Mouse (Mus musculus) CH12.LX (cell line): Measurements from ENCODE around the gene Serbp1. TPM values are rescaled to one million over a fixed set of nuclear protein-coding genes. Genes with fewer than 3 reads are reported as not detected.

Experiments
- DNase-seq: peaks from one replicate; pipeline ENCODE4 v3.0.0-alpha.2; 2013; ENCODE audit errors: extremely low read depth
- H3K27ac ChIP-seq: 2 replicates; pipeline ENCODE4 v1.5.1; 2012; ENCODE audit warnings: low read depth, mild to moderate bottlenecking, control low read depth, moderate library complexity; ENCODE audit not compliant: insufficient read depth
- H3K27me3 ChIP-seq: replicated peaks from 2 replicates; pipeline ENCODE3; 2012; ENCODE audit warnings: inconsistent platforms
- H3K36me3 ChIP-seq, 2 experiments: replicated peaks in 1 of 2; 2 replicates each; pipeline versions ENCODE3 to v1.6.1; 2012; ENCODE audit warnings: inconsistent platforms in 1 of 2, low read length in 1 of 2, mild to moderate bottlenecking in 1 of 2, mixed read lengths in 1 of 2, moderate library complexity in 1 of 2; ENCODE audit not compliant: control insufficient read depth in 1 of 2, insufficient read depth in 1 of 2
- H3K4me1 ChIP-seq, 2 experiments: 2 replicates each; pipeline ENCODE4 v1.6.1; 2012; ENCODE audit warnings: inconsistent platforms in 1 of 2, moderate library complexity in 1 of 2; ENCODE audit not compliant: insufficient read depth in 2 of 2, control insufficient read depth in 1 of 2
- H3K4me2 ChIP-seq: 2 replicates; pipeline ENCODE4 v1.6.1; 2012; ENCODE audit warnings: low read depth, mild to moderate bottlenecking, control low read depth; ENCODE audit not compliant: poor library complexity, insufficient read depth, severe bottlenecking
- H3K4me3 ChIP-seq, 3 experiments: fragments of 150-350 bp in 1 of 3; sonication (generic) in 1 of 3; replicated peaks in 1 of 3; 2 replicates each; pipeline versions ENCODE3 to v1.5.1; 2011 to 2012; ENCODE audit warnings: low read depth in 2 of 3, low read length in 2 of 3, mild to moderate bottlenecking in 2 of 3, moderate library complexity in 2 of 3, control low read depth in 1 of 3, improper control_type of control experiment in 1 of 3, inconsistent platforms in 1 of 3, mixed read lengths in 1 of 3; ENCODE audit not compliant: poor library complexity in 1 of 3
- H3K79me2 ChIP-seq: replicated peaks from 2 replicates; pipeline ENCODE4 v1.6.1; 2012; ENCODE audit warnings: mild to moderate bottlenecking, moderate library complexity; ENCODE audit not compliant: control insufficient read depth, poor library complexity, insufficient read depth, severe bottlenecking; ENCODE audit errors: extremely low read depth
- H3K9ac ChIP-seq: 2 replicates; pipeline ENCODE4 v1.6.1; 2012; ENCODE audit warnings: low read depth, mild to moderate bottlenecking, control low read depth, moderate library complexity; ENCODE audit not compliant: insufficient read depth
- H3K9me3 ChIP-seq: replicated peaks from 2 replicates; pipeline ENCODE3; 2012; ENCODE audit warnings: low read length, inconsistent platforms, mixed read lengths
- CTCF ChIP-seq, 2 experiments: IDR thresholded peaks in 1 of 2; conservative IDR thresholded peaks in 1 of 2; 2 replicates each; pipeline ENCODE4 v1.5.1; 2011 to 2012; ENCODE audit warnings: low read depth in 2 of 2, low read length in 2 of 2, improper control_type of control experiment in 1 of 2, inconsistent platforms in 1 of 2, mild to moderate bottlenecking in 1 of 2, moderate library complexity in 1 of 2
- ELF1 ChIP-seq: IDR thresholded peaks from 2 replicates; pipeline ENCODE4 v1.6.1; 2014; ENCODE audit warnings: low read depth, mild to moderate bottlenecking, inconsistent platforms, low read length, improper control_type of control experiment
- EP300 ChIP-seq: IDR thresholded peaks from 2 replicates; pipeline ENCODE4 v1.6.1; 2011; ENCODE audit warnings: low read length, improper control_type of control experiment
- GABPA ChIP-seq: IDR thresholded peaks from 2 replicates; pipeline ENCODE4 v1.6.1; 2012; ENCODE audit warnings: low read depth, low read length, improper control_type of control experiment, inconsistent platforms; ENCODE audit not compliant: insufficient replicate concordance
- HCFC1 ChIP-seq: IDR thresholded peaks from 2 replicates; pipeline ENCODE4 v1.6.1; 2012; ENCODE audit warnings: low read depth, mild to moderate bottlenecking, inconsistent platforms, low read length, improper control_type of control experiment
- IRF4 ChIP-seq: IDR thresholded peaks from 2 replicates; pipeline ENCODE4 v1.6.1; 2014; ENCODE audit warnings: low read depth, mild to moderate bottlenecking, inconsistent platforms, low read length, improper control_type of control experiment
- JUN ChIP-seq: IDR thresholded peaks from 2 replicates; pipeline ENCODE4 v1.6.1; 2011; ENCODE audit warnings: low read depth, mild to moderate bottlenecking, low read length, improper control_type of control experiment, moderate library complexity; ENCODE audit not compliant: insufficient read depth
- JUND ChIP-seq: conservative IDR thresholded peaks from 2 replicates; pipeline ENCODE4 v1.6.1; 2011; ENCODE audit warnings: low read depth, low read length, improper control_type of control experiment
- MAFK ChIP-seq: IDR thresholded peaks from 2 replicates; pipeline ENCODE4 v1.6.1; 2011; ENCODE audit warnings: low read length, improper control_type of control experiment; ENCODE audit not compliant: insufficient replicate concordance
- MAX ChIP-seq: IDR thresholded peaks from 2 replicates; pipeline ENCODE4 v1.6.1; 2011; ENCODE audit warnings: low read length, improper control_type of control experiment
- MAZ ChIP-seq: IDR thresholded peaks from 2 replicates; pipeline ENCODE4 v1.6.1; 2012; ENCODE audit warnings: low read depth, mild to moderate bottlenecking, inconsistent platforms, low read length, improper control_type of control experiment, moderate library complexity
- MEF2A ChIP-seq: IDR thresholded peaks from 2 replicates; pipeline ENCODE4 v1.6.1; 2014; ENCODE audit warnings: low read depth, mild to moderate bottlenecking, inconsistent platforms, low read length, improper control_type of control experiment, borderline replicate concordance
- NELFE ChIP-seq: IDR thresholded peaks from 2 replicates; pipeline ENCODE4 v1.6.1; 2011; ENCODE audit warnings: low read depth, low read length, improper control_type of control experiment
- PAX5 ChIP-seq: IDR thresholded peaks from 2 replicates; pipeline ENCODE4 v1.6.1; 2012; ENCODE audit warnings: low read length, inconsistent platforms, mixed read lengths
- POLR2AphosphoS2 ChIP-seq: IDR thresholded peaks from 2 replicates; pipeline ENCODE4 v1.6.1; 2011; ENCODE audit warnings: low read depth, low read length, improper control_type of control experiment
- UBTF ChIP-seq: IDR thresholded peaks from 2 replicates; pipeline ENCODE4 v1.6.1; 2012; ENCODE audit warnings: low read depth, mild to moderate bottlenecking, inconsistent platforms, low read length, improper control_type of control experiment, moderate library complexity
- USF2 ChIP-seq: conservative IDR thresholded peaks from 2 replicates; pipeline ENCODE4 v1.6.1; 2011; ENCODE audit warnings: low read depth, low read length, improper control_type of control experiment
- ZC3H11A ChIP-seq: IDR thresholded peaks from 2 replicates; pipeline ENCODE4 v1.6.1; 2012; ENCODE audit warnings: low read depth, mild to moderate bottlenecking, inconsistent platforms, low read length, improper control_type of control experiment
- ZKSCAN1 ChIP-seq: IDR thresholded peaks from 2 replicates; pipeline ENCODE4 v1.6.1; 2012; ENCODE audit warnings: low read depth, inconsistent platforms, low read length, improper control_type of control experiment, borderline replicate concordance
- ZMIZ1 ChIP-seq: IDR thresholded peaks from 2 replicates; pipeline ENCODE4 v1.6.1; 2012; ENCODE audit warnings: low read depth, mild to moderate bottlenecking, inconsistent platforms, low read length, improper control_type of control experiment
- dilution Hi-C: fragments of 300-500 bp; cut with MboI; formaldehyde crosslinking; loops from 2 replicates; pipeline ENCODE4 v1.14.3; 2020; ENCODE audit warnings: low sequenced_read_pairs; ENCODE audit not compliant: extremely low pct_unique_long_range_greater_than_20kb, extremely low pct_ligation_motif_present
- in situ Hi-C: fragments of 300-500 bp; cut with MboI; formaldehyde crosslinking; loops from 3 replicates; pipeline ENCODE4 v1.14.3; 2019; ENCODE audit warnings: low sequenced_read_pairs, low pct_ligation_motif_present, low pct_unique_long_range_greater_than_20kb, mixed read lengths
- polyA plus RNA-seq: library from polyadenylated mRNA; unstranded; fragments of >175 nt; gene quantifications from 2 replicates; pipeline ENCODE4 v1.2.1, GENCODE M21; 2012; ENCODE audit warnings: low read depth; ENCODE audit not compliant: insufficient read length
- total RNA-seq, 2 experiments: library from RNA; depleted of rRNA; stranded (reverse); fragments of 300-350 nt in 1 of 2; fragments of >200 nt in 1 of 2; gene quantifications; 2 replicates each; pipeline ENCODE4 v1.2.3; 2012 to 2014

Gene Serbp1
- total and polyA plus RNA-seq, 3 experiments: 828 to 2,454 (median 835) TPM

GRCm38 (mm10) chr6:67241263-67241662 is 3.3 kb downstream of the Serbp1 start:
- H3K9ac ChIP-seq: no peak overlapping the region
- H3K9me3 ChIP-seq: no peaks in the 10 kb centered on the region
- no peak for TF ChIP-seq PAX5
- no peak for TF ChIP-seq ELF1
- TF ChIP-seq IRF4: no peak
- no peak for TF ChIP-seq GABPA
- no peak for TF ChIP-seq NELFE
- TF ChIP-seq USF2: no peak
- no peak for TF ChIP-seq POLR2AphosphoS2
- TF ChIP-seq ZKSCAN1: no peak
- no peak for TF ChIP-seq ZMIZ1
- TF ChIP-seq UBTF: no peak
- no peak for TF ChIP-seq ZC3H11A
- no peak for TF ChIP-seq JUN
- TF ChIP-seq MAFK: no peak
- TF ChIP-seq MAX: no peak
- no peak for TF ChIP-seq JUND
- TF ChIP-seq MEF2A: no peak
- no peak for TF ChIP-seq MAZ
- no peaks in the 10 kb centered on the region for H3K27me3 ChIP-seq
- no peak overlapping the region for H3K27ac ChIP-seq
- in situ Hi-C loops: no loop called here
- no peak for DNase-seq
- no peaks in the 10 kb centered on the region for H3K4me1 ChIP-seq
- no peaks in the 10 kb centered on the region for H3K36me3 ChIP-seq
- no peaks in the 10 kb centered on the region for H3K79me2 ChIP-seq
- no peak overlapping the region for H3K4me2 ChIP-seq
- dilution Hi-C loops: no loop called here
- no peak overlapping the region for H3K4me3 ChIP-seq

GRCm38 (mm10) chr6:67243765-67244420 is 5.9 kb downstream of the Serbp1 start:
- Histone ChIP-seq H3K27me3 (no peaks in the 10 kb centered on the region), H3K79me2 (no peaks in the 10 kb centered on the region), H3K27ac (no peak overlapping the region), H3K4me1 (no peaks in the 10 kb centered on the region), H3K36me3 (no peaks in the 10 kb centered on the region), H3K4me3 (no peak overlapping the region), H3K9me3 (no peaks in the 10 kb centered on the region), H3K9ac (no peak overlapping the region), H3K4me2 (no peak overlapping the region)
- dilution Hi-C loops: no loop called here
- TF ChIP-seq HCFC1 (no peak), EP300 (no peak), UBTF (no peak), JUN (no peak), JUND (no peak), USF2 (no peak), ZMIZ1 (no peak), POLR2AphosphoS2 (no peak), CTCF (conservative IDR thresholded peaks at IDR 0.05 in 1 of 2, IDR thresholded peaks at IDR 0.05 in 1 of 2; ENCODE audit: low read depth in 2 of 2, low read length in 2 of 2) (no peak)
- no peak for DNase-seq
- in situ Hi-C loops: no loop called here
